Mouse (Mus musculus) CH12.LX (cell line): ENCODE data around the gene Cdc45.

Source experiments
- CTCF ChIP-seq, 2 experiments: IDR thresholded peaks in 1 of 2; conservative IDR thresholded peaks in 1 of 2; 2 replicates each; pipeline ENCODE4 v1.5.1; 2011 to 2012; ENCODE audit warnings: low read depth in 2 of 2, low read length in 2 of 2, improper control_type of control experiment in 1 of 2, inconsistent platforms in 1 of 2, mild to moderate bottlenecking in 1 of 2, moderate library complexity in 1 of 2
- IRF4 ChIP-seq: IDR thresholded peaks from 2 replicates; pipeline ENCODE4 v1.6.1; 2014; ENCODE audit warnings: low read depth, mild to moderate bottlenecking, inconsistent platforms, low read length, improper control_type of control experiment
- JUN ChIP-seq: IDR thresholded peaks from 2 replicates; pipeline ENCODE4 v1.6.1; 2011; ENCODE audit warnings: low read depth, mild to moderate bottlenecking, low read length, improper control_type of control experiment, moderate library complexity; ENCODE audit not compliant: insufficient read depth
- JUND ChIP-seq: conservative IDR thresholded peaks from 2 replicates; pipeline ENCODE4 v1.6.1; 2011; ENCODE audit warnings: low read depth, low read length, improper control_type of control experiment
- MEF2A ChIP-seq: IDR thresholded peaks from 2 replicates; pipeline ENCODE4 v1.6.1; 2014; ENCODE audit warnings: low read depth, mild to moderate bottlenecking, inconsistent platforms, low read length, improper control_type of control experiment, borderline replicate concordance
- POLR2A ChIP-seq: IDR thresholded peaks from 2 replicates; pipeline ENCODE4 v1.6.1; 2011; ENCODE audit warnings: low read depth, mild to moderate bottlenecking, improper control_type of control experiment, low read length
- RAD21 ChIP-seq: IDR thresholded peaks from 2 replicates; pipeline ENCODE4 v1.6.1; 2011; ENCODE audit warnings: low read depth, mild to moderate bottlenecking, low read length, improper control_type of control experiment, moderate library complexity
- ZKSCAN1 ChIP-seq: IDR thresholded peaks from 2 replicates; pipeline ENCODE4 v1.6.1; 2012; ENCODE audit warnings: low read depth, inconsistent platforms, low read length, improper control_type of control experiment, borderline replicate concordance

DNA sequence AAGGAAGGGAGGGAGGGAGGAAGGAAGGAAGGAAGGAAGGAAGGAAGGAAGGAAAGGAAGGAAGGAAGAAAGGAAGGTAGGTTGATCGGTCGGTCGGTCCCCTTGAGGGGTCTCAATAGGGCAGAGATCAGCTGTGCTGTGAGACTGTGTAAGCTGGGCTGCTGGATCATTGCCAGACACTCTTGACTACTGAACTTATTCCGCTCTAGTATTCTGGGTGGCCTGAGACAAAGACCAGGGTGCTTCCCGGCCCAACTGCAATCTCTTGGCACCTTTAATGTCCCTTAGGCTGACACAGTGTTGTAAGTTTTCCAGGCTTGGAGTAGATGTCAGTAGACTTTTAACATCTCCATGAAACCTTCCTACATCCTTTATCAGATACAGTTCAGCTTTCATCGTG, 17.3 kb upstream of the Cdc45 start:
- no peak for TF ChIP-seq RAD21
- no peak for TF ChIP-seq JUN
- TF ChIP-seq POLR2A: no peak
- no peak for TF ChIP-seq CTCF (conservative IDR thresholded peaks at IDR 0.05 in 1 of 2, IDR thresholded peaks at IDR 0.05 in 1 of 2; ENCODE audit: low read depth in 2 of 2, low read length in 2 of 2)
- TF ChIP-seq MEF2A: no peak
- TF ChIP-seq IRF4: no peak
- no peak for TF ChIP-seq JUND
- no peak for TF ChIP-seq ZKSCAN1
